Mouse (Mus musculus): Measurements from ENCODE around the gene Gm10697. TPM values are rescaled to one million over a fixed set of nuclear protein-coding genes. Genes with fewer than 3 reads are reported as not detected.

Gm10697 gene
- not detected for polyA plus RNA-seq (2012; fragmentation: generic; extraction: Trizol)

GRCm38 (mm10) chr3:94072544-94072943 lies at the start of gene Gm10697:
Gene Gm10697, minus strand, starts transcription at chr3:94072644.

GRCm38 (mm10) chr3:94054785-94055184 lies 17.7 kb downstream of the Gm10697 start, which contains the start of gene Gm9125:
Gene Gm9125, minus strand, starts transcription at chr3:94054885.

Other genes with a start within 250 kb of the Gm10697 start
- gene Tdpoz3, start 246.6 kb downstream of the Gm10697 start, polyA plus RNA-seq (2012; fragmentation: generic; extraction: Trizol), result not detected
- gene Gm9117, start 129.1 kb downstream of the Gm10697 start, polyA plus RNA-seq (2012; fragmentation: generic; extraction: Trizol), result not detected
- gene Tdpoz5, start 111.3 kb downstream of the Gm10697 start, polyA plus RNA-seq (2012; fragmentation: generic; extraction: Trizol), result not detected
- gene Gm9125, start 17.8 kb downstream of the Gm10697 start, polyA plus RNA-seq (2012; fragmentation: generic; extraction: Trizol), result not detected
- not detected for gene Gm10696, start 105.5 kb upstream of the Gm10697 start, polyA plus RNA-seq (2012; fragmentation: generic; extraction: Trizol)
- gene Gm5286, start 124.1 kb upstream of the Gm10697 start, polyA plus RNA-seq (2012; fragmentation: generic; extraction: Trizol), result not detected
- not detected for gene Gm4778, start 191.4 kb upstream of the Gm10697 start, polyA plus RNA-seq (2012; fragmentation: generic; extraction: Trizol)
- gene Them4, start 237.4 kb upstream of the Gm10697 start, polyA plus RNA-seq (2012; fragmentation: generic; extraction: Trizol), result 1 to 10 TPM in 1 of 2 experiments, under 1 TPM in 1; 0.30 to 1.3 TPM